Mouse (Mus musculus): ENCODE results near the gene Unc13d. TPM values are rescaled to one million over a fixed set of nuclear protein-coding genes. Genes with fewer than 3 reads are reported as not detected.

The Unc13d gene
- polyA plus RNA-seq, 1 experiment = 5.7 TPM

- no peaks in the 10 kb centered on the region for H3K27me3 ChIP-seq (ENCODE audit: control insufficient read depth, insufficient read depth, low read length, poor library complexity, severe bottlenecking)
- TF ChIP-seq EP300 (IDR thresholded peaks at IDR 0.05; ENCODE audit: insufficient read depth, low read depth, low read length) (no peak), CTCF (IDR thresholded peaks at IDR 0.05; ENCODE audit: low read depth, low read length) (no peak), POLR2A (IDR thresholded peaks at IDR 0.05; ENCODE audit: insufficient read depth, low read length) (no peak)
- H3K4me3 ChIP-seq (ENCODE audit: low read depth, low read length) = no peak overlapping the region
- H3K4me1 ChIP-seq (ENCODE audit: control insufficient read depth, insufficient read depth, low read length) = no peaks in the 10 kb centered on the region
- no peak overlapping the region for H3K9ac ChIP-seq (ENCODE audit: low read depth, poor library complexity, severe bottlenecking)
- H3K9me3 ChIP-seq (replicated peaks; ENCODE audit: control insufficient read depth, insufficient read depth, low read length, poor library complexity, severe bottlenecking) = no peaks in the 10 kb centered on the region
- H3K36me3 ChIP-seq (ENCODE audit: control insufficient read depth, insufficient read depth, low read length, poor library complexity, severe bottlenecking) = peaks cover 27% of the 10 kb centered on the region
- no peak overlapping the region for H3K27ac ChIP-seq (ENCODE audit: insufficient read depth, low read length)
Observed at GRCm38 (mm10) chr11:116058868-116059690, 18.7 kb downstream of the Unc13d start.

DNA sequence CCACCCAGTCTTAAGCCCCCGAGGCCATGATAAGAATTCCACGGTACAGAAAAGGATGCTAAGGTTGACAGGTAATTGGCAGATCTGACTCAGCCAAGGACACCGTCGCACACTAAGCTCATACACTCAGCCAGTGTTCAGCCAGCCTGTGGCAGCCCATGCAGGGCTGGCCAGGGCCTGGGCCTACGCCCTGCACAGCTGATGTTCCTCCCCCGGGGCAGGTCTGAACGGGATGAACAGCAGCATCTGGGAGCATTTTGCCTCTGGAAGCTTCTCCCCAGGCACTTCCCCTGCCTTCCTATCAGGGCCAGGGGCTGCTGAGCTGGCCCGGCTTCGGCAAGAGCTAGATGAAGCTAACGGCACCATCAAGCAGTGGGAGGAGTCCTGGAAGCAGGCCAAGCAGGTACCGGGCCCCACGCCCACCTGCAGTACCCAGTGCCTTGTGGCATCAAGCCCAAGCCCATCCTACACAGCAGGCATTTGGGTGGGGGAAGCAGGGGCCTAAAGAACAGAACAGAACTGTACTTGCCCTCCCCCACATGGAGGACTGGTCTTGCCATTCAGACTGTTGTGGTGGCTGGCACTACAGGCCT, 19.6 kb downstream of the Unc13d start:
- no peak overlapping the region for H3K9ac ChIP-seq (ENCODE audit: low read depth, poor library complexity, severe bottlenecking)
- no peaks in the 10 kb centered on the region for H3K27me3 ChIP-seq (ENCODE audit: control insufficient read depth, insufficient read depth, low read length, poor library complexity, severe bottlenecking)
- H3K36me3 ChIP-seq (ENCODE audit: control insufficient read depth, insufficient read depth, low read length, poor library complexity, severe bottlenecking) = peaks cover 36% of the 10 kb centered on the region
- H3K4me1 ChIP-seq (ENCODE audit: control insufficient read depth, insufficient read depth, low read length) = no peaks in the 10 kb centered on the region
- H3K4me3 ChIP-seq (ENCODE audit: low read depth, low read length) = no peak overlapping the region
- no peak overlapping the region for H3K27ac ChIP-seq (ENCODE audit: insufficient read depth, low read length)
- H3K9me3 ChIP-seq (replicated peaks; ENCODE audit: control insufficient read depth, insufficient read depth, low read length, poor library complexity, severe bottlenecking) = no peaks in the 10 kb centered on the region
- TF ChIP-seq CTCF (IDR thresholded peaks at IDR 0.05; ENCODE audit: low read depth, low read length) = no peak
- no peak for TF ChIP-seq POLR2A (IDR thresholded peaks at IDR 0.05; ENCODE audit: insufficient read depth, low read length)
- TF ChIP-seq EP300 (IDR thresholded peaks at IDR 0.05; ENCODE audit: insufficient read depth, low read depth, low read length) = no peak

- no peak overlapping the region for H3K27ac ChIP-seq (ENCODE audit: insufficient read depth, low read length)
- TF ChIP-seq POLR2A (IDR thresholded peaks at IDR 0.05; ENCODE audit: insufficient read depth, low read length) (no peak), CTCF (IDR thresholded peaks at IDR 0.05; ENCODE audit: low read depth, low read length) (no peak), EP300 (IDR thresholded peaks at IDR 0.05; ENCODE audit: insufficient read depth, low read depth, low read length) (no peak)
- H3K4me3 ChIP-seq (ENCODE audit: low read depth, low read length) = no peak overlapping the region
- no peaks in the 10 kb centered on the region for H3K27me3 ChIP-seq (ENCODE audit: control insufficient read depth, insufficient read depth, low read length, poor library complexity, severe bottlenecking)
- H3K9ac ChIP-seq (ENCODE audit: low read depth, poor library complexity, severe bottlenecking) = no peak overlapping the region
- H3K9me3 ChIP-seq (replicated peaks; ENCODE audit: control insufficient read depth, insufficient read depth, low read length, poor library complexity, severe bottlenecking) = no peaks in the 10 kb centered on the region
- peaks cover 43% of the 10 kb centered on the region for H3K36me3 ChIP-seq (ENCODE audit: control insufficient read depth, insufficient read depth, low read length, poor library complexity, severe bottlenecking)
- no peaks in the 10 kb centered on the region for H3K4me1 ChIP-seq (ENCODE audit: control insufficient read depth, insufficient read depth, low read length)
Observed at GRCm38 (mm10) chr11:116057237-116057881, 20.4 kb downstream of the Unc13d start.

GRCm38 (mm10) chr11:116055873-116056272, 21.9 kb downstream of the Unc13d start:
- peaks cover 43% of the 10 kb centered on the region for H3K36me3 ChIP-seq (ENCODE audit: control insufficient read depth, insufficient read depth, low read length, poor library complexity, severe bottlenecking)
- no peaks in the 10 kb centered on the region for H3K9me3 ChIP-seq (replicated peaks; ENCODE audit: control insufficient read depth, insufficient read depth, low read length, poor library complexity, severe bottlenecking)
- H3K27ac ChIP-seq (ENCODE audit: insufficient read depth, low read length) = no peak overlapping the region
- TF ChIP-seq EP300 (IDR thresholded peaks at IDR 0.05; ENCODE audit: insufficient read depth, low read depth, low read length) (no peak), POLR2A (IDR thresholded peaks at IDR 0.05; ENCODE audit: insufficient read depth, low read length) (no peak)
- no peak overlapping the region for H3K9ac ChIP-seq (ENCODE audit: low read depth, poor library complexity, severe bottlenecking)
- H3K4me1 ChIP-seq (ENCODE audit: control insufficient read depth, insufficient read depth, low read length) = no peaks in the 10 kb centered on the region
- H3K4me3 ChIP-seq (ENCODE audit: low read depth, low read length) = no peak overlapping the region
- H3K27me3 ChIP-seq (ENCODE audit: control insufficient read depth, insufficient read depth, low read length, poor library complexity, severe bottlenecking) = no peaks in the 10 kb centered on the region

DNA sequence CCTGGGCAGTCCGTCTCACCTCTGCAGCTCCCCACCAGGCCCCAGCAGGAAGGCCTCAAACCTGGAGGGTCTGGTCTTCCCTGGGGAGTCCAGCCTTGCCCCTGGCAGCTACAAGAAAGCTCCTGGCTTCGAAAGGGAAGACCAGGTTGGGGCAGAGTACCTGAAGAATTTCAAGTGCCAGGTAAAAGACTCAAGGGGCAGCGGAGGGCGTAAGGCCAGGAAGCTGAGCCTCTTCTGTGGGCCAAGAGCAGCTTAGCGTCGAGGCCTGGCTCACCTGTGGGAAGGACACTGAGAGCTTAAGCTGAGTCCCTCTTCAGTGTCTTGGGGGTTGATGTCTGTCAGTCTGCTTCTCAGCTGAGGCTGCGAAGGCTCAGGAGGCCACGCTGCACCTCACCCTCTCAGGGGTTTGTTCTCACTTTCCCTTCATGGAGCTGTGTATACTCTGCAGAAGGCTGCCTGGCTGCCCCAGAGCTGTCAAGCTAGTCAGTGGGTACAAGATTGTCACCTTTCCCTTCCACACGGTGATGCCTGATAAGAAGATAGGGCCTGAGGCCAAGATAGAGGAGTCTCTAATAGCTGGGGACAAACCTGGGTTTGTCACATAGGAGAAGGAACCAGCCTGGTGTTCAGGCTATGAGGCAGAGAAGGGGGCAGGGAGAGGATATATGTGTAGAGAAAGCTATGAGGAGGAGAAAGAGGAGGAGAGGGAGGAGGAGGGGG, 24.1 kb downstream of the Unc13d start:
- no peaks in the 10 kb centered on the region for H3K4me1 ChIP-seq (ENCODE audit: control insufficient read depth, insufficient read depth, low read length)
- peaks cover 46% of the 10 kb centered on the region for H3K36me3 ChIP-seq (ENCODE audit: control insufficient read depth, insufficient read depth, low read length, poor library complexity, severe bottlenecking)
- H3K9me3 ChIP-seq (replicated peaks; ENCODE audit: control insufficient read depth, insufficient read depth, low read length, poor library complexity, severe bottlenecking) = no peaks in the 10 kb centered on the region
- H3K4me3 ChIP-seq (ENCODE audit: low read depth, low read length) = no peak overlapping the region
- H3K27ac ChIP-seq (ENCODE audit: insufficient read depth, low read length) = no peak overlapping the region
- no peaks in the 10 kb centered on the region for H3K27me3 ChIP-seq (ENCODE audit: control insufficient read depth, insufficient read depth, low read length, poor library complexity, severe bottlenecking)
- H3K9ac ChIP-seq (ENCODE audit: low read depth, poor library complexity, severe bottlenecking) = no peak overlapping the region
- no peak for TF ChIP-seq CTCF (IDR thresholded peaks at IDR 0.05; ENCODE audit: low read depth, low read length)
- TF ChIP-seq EP300 (IDR thresholded peaks at IDR 0.05; ENCODE audit: insufficient read depth, low read depth, low read length) = no peak
- no peak for TF ChIP-seq POLR2A (IDR thresholded peaks at IDR 0.05; ENCODE audit: insufficient read depth, low read length)

Measured in ES-Bruce4 (cell line).